Mouse (Mus musculus): Measurements from ENCODE around the gene Gnas. TPM values are rescaled to one million over a fixed set of nuclear protein-coding genes. Genes with fewer than 3 reads are reported as not detected.

Gene Gnas
- polyA plus RNA-seq, 1 experiment from 2014 or later = 1,162 TPM

DNA sequence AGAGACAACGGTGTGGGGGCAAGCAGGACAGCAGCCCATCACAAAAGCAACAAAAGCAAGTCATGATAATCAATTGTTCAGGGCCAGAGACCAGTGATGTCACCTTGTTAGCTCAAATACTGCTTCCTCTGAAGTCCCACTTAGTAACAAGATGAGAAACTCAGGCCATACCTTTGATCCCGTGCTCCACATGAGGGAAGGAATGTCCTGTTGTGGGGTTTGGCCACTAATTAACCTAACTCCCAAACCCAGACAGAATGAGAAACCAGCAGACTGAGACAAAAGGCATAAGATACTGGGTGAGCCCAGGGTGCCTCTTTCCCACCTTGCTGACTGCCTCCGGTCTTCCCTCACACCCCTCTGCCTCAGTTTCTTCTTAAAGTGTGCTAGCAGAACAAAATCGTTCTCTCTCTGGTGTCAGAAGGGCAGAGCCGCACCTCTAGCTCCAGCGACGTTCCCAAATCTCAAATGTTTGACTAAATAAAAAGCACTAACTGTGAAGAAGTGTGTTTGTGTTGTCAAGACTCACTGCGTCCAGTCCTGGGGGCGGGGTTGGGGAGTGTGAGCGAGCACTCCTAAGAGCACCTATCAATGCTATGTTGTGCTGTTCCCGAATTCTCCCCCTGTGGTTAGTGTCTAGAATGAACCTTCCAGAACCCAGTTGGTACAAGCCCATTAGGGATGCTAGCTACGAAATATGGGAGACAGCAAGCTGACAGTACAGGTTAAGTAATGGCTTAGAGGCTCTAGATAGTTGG, 4.7 kb downstream of the Gnas start:
- Histone ChIP-seq H3K4me3 (ENCODE audit: low read depth, low read length) (no peak overlapping the region), H3K27me3 (ENCODE audit: control insufficient read depth, insufficient read depth, low read length) (peaks cover 38% of the 10 kb centered on the region), H3K9ac (ENCODE audit: low read length) (no peak overlapping the region), H3K4me2 (no peak overlapping the region), H3K9me3 (ENCODE audit: control insufficient read depth, low read length) (peaks cover 19% of the 10 kb centered on the region; the same call in 1 of the 2 replicates), H3K36me3 (ENCODE audit: control insufficient read depth, insufficient read depth, low read length) (peaks cover 35% of the 10 kb centered on the region), H3K4me1 (ENCODE audit: control insufficient read depth, insufficient read depth, low read length) (peaks cover 11% of the 10 kb centered on the region), H3K27ac (ENCODE audit: low read depth, low read length) (no peak overlapping the region)
- DNase-seq (ENCODE audit: low spot score, missing footprints) (no peak), ATAC-seq (ENCODE audit: low FRiP score) (no peak)
- 58% methylated on average over 12 of the region's 12 CpGs for WGBS

DNA sequence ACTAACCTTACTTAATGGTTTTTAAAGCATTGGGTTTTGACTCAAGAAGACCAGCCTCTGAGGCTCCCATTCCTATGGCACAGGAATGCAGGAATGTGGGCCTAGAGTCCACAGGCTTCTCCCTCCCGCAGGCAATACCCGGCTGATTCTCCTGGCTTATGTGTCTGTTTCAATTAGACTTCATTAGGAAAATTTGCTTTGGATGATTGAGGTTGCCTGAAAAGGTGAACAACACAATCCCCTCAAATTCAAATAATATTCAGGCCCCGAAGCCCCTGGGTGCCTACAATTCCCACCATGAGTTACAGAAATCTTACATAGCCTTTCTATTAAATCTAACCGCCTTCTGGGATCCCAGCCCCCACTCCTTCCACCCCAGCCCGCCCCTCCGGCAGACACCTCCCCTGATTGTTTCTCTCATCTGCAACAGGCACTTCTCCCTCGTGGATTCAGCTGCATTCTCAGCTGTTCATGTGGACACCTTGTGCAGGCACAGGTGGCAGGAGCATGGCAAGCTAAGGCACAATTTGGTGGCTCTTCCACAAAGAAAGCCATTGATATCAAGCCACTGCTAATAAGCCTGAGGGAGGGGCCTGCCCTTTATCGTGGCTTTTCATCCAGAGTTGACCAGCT, 7.0 kb downstream of the Gnas start:
- H3K27me3 ChIP-seq (ENCODE audit: control insufficient read depth, insufficient read depth, low read length) = peaks cover 16% of the 10 kb centered on the region
- H3K4me1 ChIP-seq (ENCODE audit: control insufficient read depth, insufficient read depth, low read length) = peaks cover 11% of the 10 kb centered on the region
- peaks cover 13% of the 10 kb centered on the region for H3K36me3 ChIP-seq (ENCODE audit: control insufficient read depth, insufficient read depth, low read length)
- H3K9ac ChIP-seq (ENCODE audit: low read length) = no peak overlapping the region
- WGBS = 69% methylated on average over 8 of the region's 8 CpGs
- H3K4me3 ChIP-seq (ENCODE audit: low read depth, low read length) = no peak overlapping the region
- H3K9me3 ChIP-seq (ENCODE audit: control insufficient read depth, low read length) = peaks cover 16% of the 10 kb centered on the region
- ATAC-seq (ENCODE audit: low FRiP score) (no peak), DNase-seq (ENCODE audit: low spot score, missing footprints) (no peak)
- no peak overlapping the region for H3K27ac ChIP-seq (ENCODE audit: low read depth, low read length)
- H3K4me2 ChIP-seq = peak overlapping the region; percentile 61

DNA sequence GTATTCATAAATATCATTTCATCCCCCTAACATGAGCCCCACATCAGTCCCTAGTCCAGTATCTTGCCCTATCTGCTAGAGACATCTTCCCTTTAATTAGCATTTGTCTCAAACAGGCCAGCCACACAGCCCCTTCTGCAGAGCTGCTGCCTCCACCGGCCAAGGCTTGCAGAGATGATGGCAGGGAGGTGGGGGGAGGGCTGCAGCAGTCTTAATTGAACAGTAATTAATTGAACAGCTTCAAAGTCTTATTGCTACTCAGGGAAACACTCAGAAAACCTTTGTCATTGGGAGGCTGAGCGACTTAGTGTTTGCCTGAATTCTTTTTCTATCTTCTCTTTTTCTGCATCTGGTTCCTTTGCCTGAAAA, 7.5 kb downstream of the Gnas start:
- 61% methylated on average over 2 of the region's 2 CpGs for WGBS
- H3K27ac ChIP-seq (ENCODE audit: low read depth, low read length) = no peak overlapping the region
- no peak overlapping the region; the same call in 1 of the 2 replicates for H3K4me3 ChIP-seq (ENCODE audit: low read depth, low read length)
- H3K9me3 ChIP-seq (ENCODE audit: control insufficient read depth, low read length) = peaks cover 12% of the 10 kb centered on the region
- no peak for ATAC-seq (ENCODE audit: low FRiP score)
- peaks cover 11% of the 10 kb centered on the region for H3K4me1 ChIP-seq (ENCODE audit: control insufficient read depth, insufficient read depth, low read length)
- H3K9ac ChIP-seq (ENCODE audit: low read length) = 0 out of 2 replicates have a peak overlapping the region, but pooled peaks have one; percentile 20
- peaks cover 11% of the 10 kb centered on the region for H3K27me3 ChIP-seq (ENCODE audit: control insufficient read depth, insufficient read depth, low read length)
- H3K4me2 ChIP-seq = peak overlapping the region; percentile 61
- DNase-seq (ENCODE audit: low spot score, missing footprints) = no peak
- H3K36me3 ChIP-seq (ENCODE audit: control insufficient read depth, insufficient read depth, low read length) = peaks cover 8% of the 10 kb centered on the region; the same call in 1 of the 2 replicates

DNA sequence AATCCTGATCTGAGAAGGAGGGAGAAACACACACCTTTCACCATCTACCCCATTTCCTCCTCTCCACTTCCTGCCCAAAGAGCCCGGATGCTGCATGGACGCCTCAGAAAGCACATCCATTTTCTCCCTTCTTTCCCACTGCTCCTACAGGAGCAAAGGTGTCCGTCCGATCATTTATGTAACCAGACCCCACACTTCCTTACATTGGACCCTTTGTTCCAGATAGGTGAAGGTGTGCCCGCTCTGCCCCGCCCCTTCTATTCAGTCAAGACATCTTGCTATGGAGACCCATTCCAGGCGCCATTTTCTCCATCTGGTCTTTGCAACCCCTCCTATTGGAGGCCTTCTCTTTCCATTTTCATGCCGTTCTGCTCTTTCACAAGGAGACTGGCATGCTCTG, 10.3 kb downstream of the Gnas start:
- Histone ChIP-seq H3K36me3 (ENCODE audit: control insufficient read depth, insufficient read depth, low read length) (no peaks in the 10 kb centered on the region), H3K9me3 (ENCODE audit: control insufficient read depth, low read length) (peaks cover 18% of the 10 kb centered on the region), H3K4me2 (peak overlapping the region; percentile 45), H3K9ac (ENCODE audit: low read length) (peak overlapping the region; percentile 78), H3K4me3 (ENCODE audit: low read depth, low read length) (peak overlapping the region; percentile 57), H3K27me3 (ENCODE audit: control insufficient read depth, insufficient read depth, low read length) (peaks cover 24% of the 10 kb centered on the region), H3K27ac (ENCODE audit: low read depth, low read length) (peak overlapping the region; percentile 63), H3K4me1 (ENCODE audit: control insufficient read depth, insufficient read depth, low read length) (peaks cover 13% of the 10 kb centered on the region)
- 44% methylated on average over 8 of the region's 8 CpGs for WGBS
- ATAC-seq (ENCODE audit: low FRiP score) = no peak
- peak; percentile 90 for DNase-seq (ENCODE audit: low spot score, missing footprints)

DNA sequence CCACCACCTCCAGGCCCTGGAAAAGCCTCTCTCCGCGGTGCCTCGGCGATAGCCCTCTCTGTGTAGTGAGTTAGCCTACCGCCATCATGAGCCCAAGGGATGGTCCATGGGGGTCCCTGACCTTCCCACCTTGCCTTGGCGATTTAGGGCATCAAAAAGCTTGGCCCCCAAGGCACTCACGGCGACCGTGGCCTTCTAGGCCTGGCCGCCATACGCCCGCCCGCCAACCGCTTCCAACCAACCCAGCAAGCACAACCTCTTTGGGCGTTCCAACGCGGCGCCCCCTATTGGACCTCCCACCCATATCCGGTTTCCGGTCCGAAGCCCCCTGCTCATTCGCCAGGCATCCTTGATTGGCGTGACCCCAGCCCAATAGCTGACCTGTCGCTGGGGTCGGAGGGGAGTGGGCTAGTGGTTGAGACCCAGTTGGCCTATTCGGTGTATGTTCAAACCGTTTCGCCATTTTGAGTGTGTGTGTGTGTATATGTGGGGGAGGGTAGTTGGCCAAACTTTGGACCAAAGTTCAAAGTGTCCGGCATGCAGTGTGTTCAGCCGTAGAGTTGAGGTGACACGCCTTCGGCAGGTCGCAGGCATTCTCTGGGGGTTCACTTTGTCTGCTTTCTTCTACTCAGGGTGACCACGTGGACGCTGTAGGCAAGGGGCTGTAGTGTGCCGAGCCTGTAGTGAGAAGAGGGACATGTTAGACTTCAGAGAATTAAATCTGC, 11.2 kb downstream of the Gnas start:
- Histone ChIP-seq H3K9me3 (ENCODE audit: control insufficient read depth, low read length) (peaks cover 21% of the 10 kb centered on the region), H3K9ac (ENCODE audit: low read length) (peak overlapping the region; percentile 78), H3K4me2 (peak overlapping the region; percentile 59), H3K27ac (ENCODE audit: low read depth, low read length) (peak overlapping the region; percentile 63), H3K36me3 (ENCODE audit: control insufficient read depth, insufficient read depth, low read length) (no peaks in the 10 kb centered on the region), H3K4me1 (ENCODE audit: control insufficient read depth, insufficient read depth, low read length) (peaks cover 13% of the 10 kb centered on the region), H3K27me3 (ENCODE audit: control insufficient read depth, insufficient read depth, low read length) (peaks cover 31% of the 10 kb centered on the region), H3K4me3 (ENCODE audit: low read depth, low read length) (peak overlapping the region; percentile 57)
- 47% methylated on average over 36 of the region's 36 CpGs for WGBS
- DNase-seq (ENCODE audit: low spot score, missing footprints) (peak; percentile 98), ATAC-seq (ENCODE audit: low FRiP score) (peak; percentile 95)

DNA sequence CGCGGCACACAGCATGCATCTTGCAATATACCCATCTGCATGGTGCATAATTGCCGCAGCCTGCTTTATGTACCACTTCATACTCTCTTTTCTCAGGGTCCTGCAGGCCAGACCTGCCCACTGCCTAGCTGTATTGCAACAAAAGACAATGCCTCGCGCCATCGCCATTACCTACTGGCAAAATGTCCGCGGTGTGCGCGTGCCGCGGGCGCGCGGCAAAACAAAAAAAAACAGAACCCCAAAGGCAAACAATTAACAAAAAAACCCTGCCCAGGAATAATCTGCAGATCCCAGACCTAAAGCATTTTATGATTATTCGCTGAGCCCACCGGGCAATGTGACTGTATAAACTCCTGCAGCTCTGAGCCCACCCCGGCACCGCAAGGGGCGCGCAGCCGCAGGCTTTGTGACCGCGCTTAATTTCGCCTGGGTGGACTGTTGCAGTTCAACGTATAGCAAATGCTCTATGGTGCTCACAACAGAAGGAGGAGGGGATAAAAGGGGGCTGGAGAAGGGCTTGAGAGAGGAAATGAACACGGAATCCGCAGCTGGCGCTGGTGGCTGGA, 11.9 kb downstream of the Gnas start:
- Histone ChIP-seq H3K4me3 (ENCODE audit: low read depth, low read length) (peak overlapping the region; percentile 57), H3K9ac (ENCODE audit: low read length) (peak overlapping the region; percentile 61), H3K27ac (ENCODE audit: low read depth, low read length) (peak overlapping the region; percentile 57), H3K27me3 (ENCODE audit: control insufficient read depth, insufficient read depth, low read length) (peaks cover 33% of the 10 kb centered on the region), H3K9me3 (ENCODE audit: control insufficient read depth, low read length) (peaks cover 21% of the 10 kb centered on the region), H3K4me1 (ENCODE audit: control insufficient read depth, insufficient read depth, low read length) (peaks cover 13% of the 10 kb centered on the region), H3K4me2 (peak overlapping the region; percentile 59), H3K36me3 (ENCODE audit: control insufficient read depth, insufficient read depth, low read length) (no peaks in the 10 kb centered on the region)
- 43% methylated on average over 29 of the region's 29 CpGs for WGBS
- peak; percentile 42; the same call in 1 of the 2 replicates for ATAC-seq (ENCODE audit: low FRiP score)
- DNase-seq (ENCODE audit: low spot score, missing footprints) = peak; percentile 91

DNA sequence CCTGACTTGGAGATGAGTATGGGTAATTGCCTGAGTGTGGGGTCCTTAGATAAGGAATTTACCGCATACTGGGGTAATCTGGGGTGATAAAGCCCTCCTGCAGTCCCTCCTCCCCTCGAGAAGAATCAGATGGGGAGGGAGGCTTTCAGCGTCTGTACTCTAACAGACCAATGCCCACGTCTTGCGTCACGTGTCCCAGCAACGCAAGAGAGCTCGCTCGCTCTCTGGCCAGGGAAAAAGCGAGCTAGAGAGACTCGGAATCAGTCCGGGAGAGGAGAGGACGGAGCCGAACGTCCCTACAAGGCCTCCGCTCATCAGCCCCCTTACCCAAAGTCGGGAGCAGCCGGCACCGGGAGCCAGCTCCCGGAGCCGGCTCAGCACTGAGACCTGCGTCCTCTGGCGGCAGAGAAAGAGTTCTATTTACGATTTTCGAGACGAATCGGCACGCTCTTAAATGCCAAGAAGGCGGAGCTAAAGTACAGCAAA, 13.0 kb downstream of the Gnas start:
- H3K27me3 ChIP-seq (ENCODE audit: control insufficient read depth, insufficient read depth, low read length) = peaks cover 33% of the 10 kb centered on the region
- H3K27ac ChIP-seq (ENCODE audit: low read depth, low read length) = no peak overlapping the region
- DNase-seq (ENCODE audit: low spot score, missing footprints) (peak; percentile 92), ATAC-seq (ENCODE audit: low FRiP score) (no peak)
- WGBS = 52% methylated on average over 29 of the region's 29 CpGs
- H3K36me3 ChIP-seq (ENCODE audit: control insufficient read depth, insufficient read depth, low read length) = no peaks in the 10 kb centered on the region
- peaks cover 9% of the 10 kb centered on the region for H3K4me1 ChIP-seq (ENCODE audit: control insufficient read depth, insufficient read depth, low read length)
- H3K9ac ChIP-seq (ENCODE audit: low read length) = no peak overlapping the region
- H3K4me3 ChIP-seq (ENCODE audit: low read depth, low read length) = no peak overlapping the region
- peak overlapping the region; percentile 59; the same call in 1 of the 2 replicates for H3K4me2 ChIP-seq
- peaks cover 21% of the 10 kb centered on the region for H3K9me3 ChIP-seq (ENCODE audit: control insufficient read depth, low read length)

DNA sequence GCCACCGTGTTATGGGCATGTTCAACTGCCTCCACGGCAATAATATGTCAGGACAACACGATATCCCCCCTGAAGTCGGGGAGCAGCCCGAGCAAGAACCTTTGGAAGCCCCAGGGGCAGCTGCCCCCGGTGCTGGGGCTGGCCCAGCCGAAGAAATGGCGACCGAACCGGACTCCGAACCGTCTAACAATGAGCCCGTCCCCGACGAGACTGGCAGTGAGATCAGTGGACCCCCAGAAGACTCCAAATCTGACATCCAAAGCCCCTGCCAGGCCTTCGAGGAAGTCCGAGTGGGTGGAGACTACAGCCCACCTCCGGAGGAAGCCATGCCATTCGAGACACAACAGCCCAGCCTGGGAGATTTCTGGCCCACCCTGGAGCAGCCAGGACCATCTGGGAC, 13.7 kb downstream of the Gnas start:
- no peak overlapping the region for H3K4me3 ChIP-seq (ENCODE audit: low read depth, low read length)
- no peak overlapping the region for H3K4me2 ChIP-seq
- WGBS = 63% methylated on average over 19 of the region's 19 CpGs
- H3K27ac ChIP-seq (ENCODE audit: low read depth, low read length) = no peak overlapping the region
- H3K9ac ChIP-seq (ENCODE audit: low read length) = no peak overlapping the region
- H3K9me3 ChIP-seq (ENCODE audit: control insufficient read depth, low read length) = peaks cover 21% of the 10 kb centered on the region
- H3K36me3 ChIP-seq (ENCODE audit: control insufficient read depth, insufficient read depth, low read length) = no peaks in the 10 kb centered on the region
- DNase-seq (ENCODE audit: low spot score, missing footprints) (no peak), ATAC-seq (ENCODE audit: low FRiP score) (no peak)
- peaks cover 4% of the 10 kb centered on the region; the same call in 1 of the 2 replicates for H3K4me1 ChIP-seq (ENCODE audit: control insufficient read depth, insufficient read depth, low read length)
- H3K27me3 ChIP-seq (ENCODE audit: control insufficient read depth, insufficient read depth, low read length) = peaks cover 33% of the 10 kb centered on the region

All from midbrain, embryonic 11.5 days (tissue).